Mouse (Mus musculus): ENCODE results near the gene Cdh26.

Gene Cdh26

DNA sequence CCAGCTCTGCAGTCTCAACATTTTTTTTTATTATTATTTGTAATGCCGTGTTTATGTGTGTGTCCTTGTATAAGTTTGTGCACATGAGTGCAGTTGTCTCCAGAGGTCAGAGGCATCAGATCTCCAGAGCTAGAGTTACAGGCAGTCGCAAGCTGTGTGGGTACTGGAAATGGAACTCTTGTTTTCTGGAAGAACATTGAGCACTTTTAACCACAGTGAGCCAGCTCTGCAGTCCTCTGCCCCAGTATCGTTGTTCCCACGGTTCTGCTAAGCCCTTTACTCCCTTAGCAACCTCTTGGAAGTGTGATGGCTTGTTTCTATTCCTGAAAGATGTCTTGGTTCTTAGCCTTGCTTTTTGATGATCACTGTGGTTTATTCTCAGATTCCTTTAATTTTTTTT, 19.1 kb downstream of the Cdh26 start:
- no peak for DNase-seq (ENCODE audit: low read depth)

DNA sequence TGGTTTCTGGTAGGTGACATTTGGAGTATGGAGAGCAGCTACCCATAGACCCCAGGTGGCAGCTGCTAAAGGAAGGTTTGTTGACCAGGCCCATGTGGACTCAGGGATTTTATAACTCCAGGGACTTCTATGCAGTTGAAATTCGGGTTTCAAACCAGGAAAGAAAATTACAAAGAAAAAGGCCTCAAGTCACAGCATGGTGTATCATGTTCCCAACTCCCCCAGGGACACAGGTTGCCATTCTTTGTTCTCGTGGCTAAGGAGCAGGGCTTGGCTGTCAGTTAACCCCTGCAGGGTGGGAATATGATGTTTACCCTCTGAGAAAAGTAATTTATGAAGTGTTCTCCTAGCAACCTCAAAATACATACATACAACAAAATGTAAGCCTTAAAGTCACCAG, 19.9 kb downstream of the Cdh26 start:
- no peak for DNase-seq (ENCODE audit: low read depth)

DNA sequence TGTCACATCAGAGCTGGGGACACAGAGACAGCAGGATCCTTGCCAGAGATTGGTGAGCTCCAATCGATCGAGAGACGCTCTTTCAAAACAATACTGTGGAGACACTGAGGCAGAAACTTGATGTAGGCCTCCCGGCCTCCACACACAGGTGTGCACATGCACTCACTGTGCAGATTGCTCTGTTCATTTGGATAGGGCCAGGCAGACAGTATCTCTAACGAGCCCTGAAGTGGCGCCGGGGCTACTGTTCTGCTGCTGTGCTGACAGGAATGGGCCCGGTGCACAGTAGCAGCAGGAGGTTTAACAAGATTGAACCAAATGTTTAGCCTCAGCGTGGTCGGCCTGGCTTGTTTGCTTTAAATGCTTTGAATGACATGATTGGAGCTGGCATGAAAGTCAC, 20.6 kb downstream of the Cdh26 start:
- no peak for DNase-seq (ENCODE audit: low read depth)

- DNase-seq (ENCODE audit: low read depth), result no peak
Observed at GRCm38 (mm10) chr2:178454664-178455516, 24.6 kb downstream of the Cdh26 start.

DNA sequence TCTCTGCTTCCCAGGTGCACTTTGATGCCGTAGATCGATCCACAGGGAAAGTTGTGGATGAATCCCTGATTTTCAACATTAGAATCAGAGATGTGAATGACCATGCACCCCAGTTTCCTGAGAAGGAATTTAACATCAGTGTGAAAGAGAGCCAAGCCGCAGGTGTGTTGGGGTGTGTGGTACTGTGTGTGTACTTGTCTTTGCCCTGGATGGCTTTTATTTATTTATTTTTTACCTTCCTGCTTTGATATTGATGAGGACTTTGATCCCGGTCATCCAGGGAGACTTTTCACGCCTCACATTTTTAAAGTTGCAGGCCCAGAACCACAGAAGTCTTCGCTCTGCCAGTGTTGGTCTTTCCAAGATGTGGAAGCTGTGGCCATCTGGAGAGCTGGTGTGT, 27.1 kb downstream of the Cdh26 start:
- DNase-seq (ENCODE audit: low read depth), result no peak

GRCm38 (mm10) chr2:178460353-178460752, 30.0 kb downstream of the Cdh26 start:
- no peak for DNase-seq (ENCODE audit: low read depth)

- DNase-seq (ENCODE audit: low read depth), result no peak
Observed at GRCm38 (mm10) chr2:178471546-178472480, 41.5 kb downstream of the Cdh26 start.

DNA sequence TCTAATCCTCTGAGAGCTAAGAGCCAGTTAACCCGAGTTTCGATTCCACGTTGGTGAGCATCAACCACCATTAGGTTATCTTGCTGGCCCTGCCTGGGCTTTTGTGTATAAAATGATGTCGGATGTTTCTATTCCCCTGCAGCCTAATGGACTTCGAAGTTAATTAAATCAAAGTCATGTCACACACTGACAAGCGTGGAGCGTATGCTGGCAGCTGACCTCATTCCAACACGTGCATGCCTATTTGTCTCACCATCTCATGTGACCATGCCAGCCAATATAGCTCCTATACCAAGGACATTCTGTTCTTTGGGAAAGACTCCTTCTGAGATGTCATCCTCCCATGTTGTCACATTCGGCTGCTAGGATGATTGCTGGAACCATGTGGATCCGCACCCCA, 43.6 kb downstream of the Cdh26 start:
- no peak for DNase-seq (ENCODE audit: low read depth)

DNA sequence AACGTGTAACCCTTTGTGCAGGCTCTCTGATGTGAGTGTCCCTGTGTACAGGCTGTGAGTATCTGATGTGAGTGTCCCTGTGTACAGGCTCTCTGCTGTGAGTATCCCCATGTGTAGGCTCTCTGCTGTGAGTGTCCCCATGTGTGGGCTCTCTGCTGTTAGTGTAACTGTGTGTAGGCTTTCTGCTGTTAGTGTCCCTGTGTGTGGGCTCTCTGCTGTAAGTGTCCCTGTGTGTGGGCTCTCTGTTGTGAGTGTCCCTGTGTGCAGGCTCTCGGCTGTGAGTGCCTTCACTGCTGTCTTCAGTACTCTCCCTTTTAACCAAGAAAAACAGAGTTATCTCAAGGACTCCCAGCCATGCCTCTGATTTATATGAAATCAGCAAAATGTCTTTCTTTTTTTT, 46.9 kb downstream of the Cdh26 start:
- no peak for DNase-seq (ENCODE audit: low read depth)

- DNase-seq (ENCODE audit: low read depth), result no peak
Observed at GRCm38 (mm10) chr2:178479011-178479410, 48.7 kb downstream of the Cdh26 start.

DNA sequence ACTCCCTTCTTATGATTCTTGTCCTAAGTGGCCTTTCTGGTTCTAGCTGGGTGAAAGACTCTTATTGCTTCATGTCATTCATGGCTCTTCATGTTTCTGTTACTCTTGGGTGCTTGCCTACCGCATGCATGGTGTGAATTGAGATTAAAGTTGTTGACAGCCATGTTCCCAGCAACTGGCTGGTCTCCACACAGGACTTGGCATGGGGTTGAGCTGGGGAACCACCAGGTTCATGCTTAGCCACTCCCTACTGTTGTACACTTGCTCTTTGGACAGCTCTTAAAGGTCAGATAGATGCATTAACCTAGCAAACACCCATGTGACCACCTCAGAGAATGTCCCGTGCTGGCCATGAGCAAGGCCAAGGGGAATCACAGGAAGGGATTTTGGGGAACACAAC, 50.6 kb downstream of the Cdh26 start:
- no peak for DNase-seq (ENCODE audit: low read depth)

- DNase-seq (ENCODE audit: low read depth), result no peak
Observed at GRCm38 (mm10) chr2:178483462-178483861, 53.1 kb downstream of the Cdh26 start.

- no peak for DNase-seq (ENCODE audit: low read depth)
Observed at GRCm38 (mm10) chr2:178488276-178488675, 57.9 kb downstream of the Cdh26 start.

DNA sequence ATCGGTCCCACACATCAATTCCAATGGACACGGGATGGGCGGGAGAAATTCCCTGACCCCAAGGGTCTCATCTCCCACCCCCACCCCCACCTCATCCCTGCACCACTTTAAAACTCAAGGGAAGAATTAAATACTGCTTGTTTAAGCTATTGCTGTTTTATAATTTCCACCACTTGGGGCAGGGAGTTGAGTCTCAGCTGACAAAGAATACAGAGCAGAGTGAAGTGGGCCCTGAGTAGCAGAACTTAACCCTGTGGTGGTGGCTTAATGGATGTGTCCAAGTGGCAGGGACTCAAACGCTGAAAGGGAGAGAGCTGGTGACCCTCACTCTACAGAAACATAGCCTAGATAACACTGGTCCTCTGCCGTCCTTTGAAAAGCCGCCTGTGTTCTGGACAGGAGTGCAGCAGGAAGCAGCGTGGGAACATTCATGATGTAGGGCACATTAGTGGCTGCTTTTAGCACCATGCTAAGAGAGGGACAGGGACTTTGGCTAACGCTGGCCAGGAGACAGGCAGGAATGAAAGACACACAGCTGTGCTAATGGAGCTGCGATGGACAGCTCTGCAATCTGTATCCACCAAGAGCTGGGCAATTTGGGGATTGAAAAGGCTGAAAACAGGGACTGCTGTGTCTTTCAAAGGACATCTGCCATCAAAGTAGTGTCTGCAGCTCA, 60.1 kb downstream of the Cdh26 start:
- no peak for DNase-seq (ENCODE audit: low read depth)

DNA sequence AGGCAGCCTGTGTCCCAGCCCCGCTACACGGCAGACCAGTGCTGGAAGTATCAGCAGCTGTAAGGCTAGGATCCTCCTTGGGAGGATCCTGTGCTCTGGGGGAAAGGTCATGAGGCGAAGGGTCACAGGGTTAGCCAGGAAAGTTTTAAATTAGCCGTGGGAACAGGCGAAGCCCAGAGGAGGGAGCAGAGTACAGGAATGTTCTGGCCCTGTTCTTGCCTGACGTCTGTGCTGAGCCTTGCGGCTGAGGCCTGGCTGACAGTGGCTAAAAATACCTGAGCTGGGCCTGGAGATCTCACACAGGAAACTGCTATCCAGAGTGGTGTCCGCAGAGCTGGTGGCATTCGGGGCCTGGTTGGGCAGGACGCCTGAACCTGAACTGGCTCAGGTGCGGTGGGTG, 63.7 kb downstream of the Cdh26 start:
- no peak for DNase-seq (ENCODE audit: low read depth)

DNA sequence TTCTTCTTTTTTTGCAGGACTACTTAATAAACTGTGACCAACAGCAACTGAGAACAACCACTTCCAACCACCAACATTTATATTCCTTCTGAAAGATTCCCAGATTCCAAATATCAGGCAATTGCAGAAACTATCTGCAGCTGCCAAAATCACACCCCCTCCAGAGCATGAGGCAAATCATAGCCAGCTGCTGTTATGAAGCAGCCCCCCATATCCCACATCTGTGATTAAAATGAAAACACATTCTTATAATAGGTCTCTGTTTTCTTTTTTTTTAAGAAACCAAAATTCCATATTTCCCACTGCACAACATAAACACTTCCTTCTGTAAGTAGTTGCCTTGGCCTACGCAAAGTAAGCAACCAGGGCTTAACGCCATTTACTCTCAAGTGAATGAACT, 65.5 kb downstream of the Cdh26 start:
- no peak for DNase-seq (ENCODE audit: low read depth)

- DNase-seq (ENCODE audit: low read depth), result no peak
Observed at GRCm38 (mm10) chr2:178497900-178498299, 67.6 kb downstream of the Cdh26 start.

GRCm38 (mm10) chr2:178498409-178498808, 68.1 kb downstream of the Cdh26 start:
- DNase-seq (ENCODE audit: low read depth), result no peak

DNA sequence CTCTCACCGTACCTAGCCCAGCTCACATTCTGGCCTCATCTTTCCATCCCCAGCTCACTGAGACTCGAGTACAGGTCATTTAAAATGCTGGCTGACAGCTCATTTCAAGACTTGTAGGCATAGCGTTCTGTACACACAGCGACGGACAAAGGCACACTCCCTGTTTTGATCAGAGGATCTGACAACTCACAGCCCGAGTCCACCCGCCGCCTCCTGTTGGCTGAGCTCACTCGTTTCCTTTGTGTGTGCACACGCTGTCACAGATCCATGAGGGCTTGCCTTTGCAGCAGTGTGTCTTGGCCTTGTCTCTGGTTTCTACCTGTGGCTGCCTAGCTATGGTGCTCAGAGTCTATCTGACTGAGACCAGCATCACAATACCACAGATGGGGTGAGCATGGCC, 72.1 kb downstream of the Cdh26 start:
- no peak for DNase-seq (ENCODE audit: low read depth)

DNA sequence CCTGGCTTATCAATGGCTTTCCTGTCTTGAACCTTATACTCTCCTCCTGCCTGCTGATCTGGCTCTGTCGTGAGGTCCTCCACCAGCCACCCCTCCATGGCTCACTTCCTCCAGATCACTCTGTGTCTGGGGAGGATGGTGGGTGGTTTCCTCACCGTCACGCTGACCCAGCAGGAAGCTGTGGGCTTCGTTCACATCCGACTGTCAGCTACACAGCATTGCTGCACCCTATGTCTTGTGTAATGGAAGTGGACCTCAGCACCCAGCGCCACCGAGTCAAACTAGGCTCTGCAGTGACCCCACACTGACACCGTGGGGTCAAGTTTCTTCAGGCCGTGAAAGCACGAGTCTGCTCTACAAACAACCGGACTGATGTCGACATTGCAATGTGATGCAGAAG, 75.7 kb downstream of the Cdh26 start:
- DNase-seq (ENCODE audit: low read depth), result peak; percentile 71

GRCm38 (mm10) chr2:178507379-178508014, 77.2 kb downstream of the Cdh26 start:
- peak; percentile 76 for DNase-seq (ENCODE audit: low read depth)

DNA sequence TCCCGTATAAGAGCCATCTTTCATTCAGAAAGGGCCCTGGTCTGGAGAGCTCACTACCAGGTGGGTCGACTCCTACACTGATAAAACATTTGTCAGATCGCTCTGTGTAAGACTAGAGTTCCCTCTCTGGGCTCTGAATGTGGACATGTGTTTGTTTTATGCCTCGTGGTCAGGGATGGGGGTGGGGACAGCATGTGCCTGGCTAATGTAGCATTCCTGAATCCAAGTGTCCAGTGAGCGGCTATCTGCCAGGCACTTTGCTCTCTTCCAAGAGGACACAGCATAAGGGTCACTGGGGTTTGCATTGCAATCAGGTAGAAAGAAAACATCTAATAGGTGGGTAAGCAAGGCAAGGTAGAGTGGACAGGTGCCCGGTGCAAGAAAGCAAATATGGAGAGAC, 77.9 kb downstream of the Cdh26 start:
- DNase-seq (ENCODE audit: low read depth), result no peak

Data from induced T-regulatory cell, adult 2 months (primary cell).